Mouse (Mus musculus) liver, embryonic 14.5 days (tissue): ENCODE results near the gene Atp5j. TPM values are rescaled to one million over a fixed set of nuclear protein-coding genes. Genes with fewer than 3 reads are reported as not detected.

Experiments used
- ATAC-seq: fragments of 200-750 bp; cut with Nextera tagmentation; 2 replicates; pipeline ENCODE4 v1.8.0; 2017; ENCODE audit warnings: moderate number of reproducible peaks, mild to moderate bottlenecking, moderate library complexity; ENCODE audit not compliant: insufficient read depth
- DNase-seq, 3 experiments: peaks; one replicate each; pipeline ENCODE4 v3.0.0-alpha.2; 2012 to 2013; ENCODE audit warnings: low read depth in 3 of 3, low spot score in 3 of 3
- H3K27ac ChIP-seq: fragments of 300-500 bp; sonication (generic); 2 replicates; pipeline ENCODE4 v1.5.1; 2014; ENCODE audit warnings: moderate library complexity, mild to moderate bottlenecking, control low read depth, inconsistent platforms
- H3K27me3 ChIP-seq: fragments of 300-500 bp; sonication (generic); 2 replicates; pipeline ENCODE4 v1.6.1; 2014; ENCODE audit warnings: mild to moderate bottlenecking, low read length, moderate library complexity; ENCODE audit not compliant: control insufficient read depth, insufficient read depth
- H3K36me3 ChIP-seq: fragments of 300-500 bp; sonication (generic); replicated peaks from 2 replicates; pipeline ENCODE4 v1.6.1; 2014; ENCODE audit warnings: low read depth; ENCODE audit not compliant: control insufficient read depth, insufficient read depth
- H3K4me1 ChIP-seq, 2 experiments: fragments of 200-500 bp in 1 of 2; fragments of 300-500 bp in 1 of 2; sonication (generic) in 1 of 2; replicated peaks; 2 replicates each; pipeline ENCODE4 v1.6.1; 2012 to 2014; ENCODE audit warnings: antibody characterized with exemption in 1 of 2, inconsistent platforms in 1 of 2, low read length in 1 of 2; ENCODE audit not compliant: control insufficient read depth in 2 of 2, insufficient read depth in 2 of 2
- H3K4me2 ChIP-seq: fragments of 300-500 bp; sonication (generic); 2 replicates; pipeline ENCODE4 v1.6.1; 2014; ENCODE audit warnings: low read depth, mild to moderate bottlenecking, control low read depth, moderate library complexity
- H3K4me3 ChIP-seq, 2 experiments: fragments of 200-500 bp in 1 of 2; fragments of 300-500 bp in 1 of 2; sonication (generic) in 1 of 2; 2 replicates each; pipeline ENCODE4 v1.5.1; 2012 to 2014; ENCODE audit warnings: low read depth in 2 of 2, low read length in 2 of 2, mild to moderate bottlenecking in 2 of 2, control low read depth in 1 of 2, inconsistent platforms in 1 of 2, moderate library complexity in 1 of 2; ENCODE audit not compliant: insufficient read depth in 1 of 2
- H3K9ac ChIP-seq: fragments of 300-500 bp; sonication (generic); replicated peaks from 2 replicates; pipeline ENCODE4 v1.6.1; 2014; ENCODE audit warnings: mild to moderate bottlenecking, control low read depth, moderate library complexity
- H3K9me3 ChIP-seq: fragments of 300-500 bp; sonication (generic); 2 replicates; pipeline ENCODE4 v1.6.1; 2016; ENCODE audit warnings: low read length, mixed read lengths; ENCODE audit not compliant: control insufficient read depth
- CTCF ChIP-seq: IDR thresholded peaks from 2 replicates; pipeline ENCODE4 v1.5.1; 2016; ENCODE audit warnings: antibody characterized with exemption, low read depth, control low read depth
- EP300 ChIP-seq: IDR thresholded peaks from 2 replicates; pipeline ENCODE4 v1.6.1; 2016; ENCODE audit warnings: antibody characterized with exemption, low read depth
- WGBS: fragments of 180-500 bp; shearing (Covaris S2); extraction: QIAGEN DNeasy Blood & Tissue Kit; methylation state at CpG from one replicate; pipeline ENCODE4 v1.1.7; 2014; ENCODE audit not compliant: insufficient replicate concordance; 5-methylcytosine and 5-hydroxymethylcytosine counted together
- polyA plus RNA-seq, 2 experiments: library from polyadenylated mRNA; depleted of rRNA in 1 of 2; stranded (reverse) in 1 of 2; unstranded in 1 of 2; fragments of >200 nt; fragmentation: Nextera tagmentation in 1 of 2; extraction: Ambion mirVana in 1 of 2; gene quantifications; 2 replicates each; pipeline versions ENCODE4 v1.2.1 to v1.2.3; 2012 to 2014

The Atp5j gene
- 107 and 155 TPM in 2 replicates for polyA plus RNA-seq (2012; rRNA removed)
- 586 and 628 TPM in 2 replicates for polyA plus RNA-seq (2014; fragmentation: Nextera tagmentation; extraction: Ambion mirVana)

GRCm38 (mm10) chr16:84835441-84835822 lies at the start of gene Atp5j:
Atp5j (minus strand) TSS chr16:84835625.
- DNase-seq, result peak; percentile 31 to 43 (median 36)
- H3K4me1 ChIP-seq, result peaks cover 0 to 12% of the 10 kb centered on the region in 2 experiments; a peak in 3 of 4 replicates
- no peaks in the 10 kb centered on the region for H3K9me3 ChIP-seq
- H3K36me3 ChIP-seq, result peaks cover 8% of the 10 kb centered on the region
- 0% methylated on average over 56 of the region's 57 CpGs for WGBS
- H3K27ac ChIP-seq, result peak within 1 kb of the TSS; percentile 90
- H3K4me3 ChIP-seq, result peak within 1 kb of the TSS; percentile 77 to 99
- H3K27me3 ChIP-seq, result no peaks in the 10 kb centered on the region
- peak within 1 kb of the TSS; percentile 71 for H3K4me2 ChIP-seq
- no peak for TF ChIP-seq EP300
- ATAC-seq, result peak; percentile 24
- H3K9ac ChIP-seq, result peak within 1 kb of the TSS; percentile 96

GRCm38 (mm10) chr16:84884572-84884971 lies 49.1 kb upstream of the Atp5j start:
- ATAC-seq (no peak), DNase-seq (no peak)
- Histone ChIP-seq H3K4me1 (no peaks in the 10 kb centered on the region), H3K27me3 (no peaks in the 10 kb centered on the region), H3K9ac (no peak overlapping the region), H3K36me3 (no peaks in the 10 kb centered on the region), H3K27ac (no peak overlapping the region), H3K4me3 (no peak overlapping the region), H3K9me3 (no peaks in the 10 kb centered on the region), H3K4me2 (no peak overlapping the region)
- TF ChIP-seq CTCF, result no peak
- no peak for TF ChIP-seq EP300
- 73% methylated on average over 8 of the region's 8 CpGs for WGBS

GRCm38 (mm10) chr16:84881754-84882321 lies 46.4 kb upstream of the Atp5j start:
- TF ChIP-seq CTCF (no peak), EP300 (no peak)
- no peak overlapping the region for H3K27ac ChIP-seq
- no peaks in the 10 kb centered on the region for H3K4me1 ChIP-seq
- ATAC-seq, result no peak
- H3K9me3 ChIP-seq, result no peaks in the 10 kb centered on the region
- H3K36me3 ChIP-seq, result no peaks in the 10 kb centered on the region
- DNase-seq, result no peak
- H3K9ac ChIP-seq, result no peak overlapping the region
- no peak overlapping the region for H3K4me3 ChIP-seq
- whole genome bisulfite sequencing, result 57% methylated on average over 8 of the region's 8 CpGs
- no peak overlapping the region for H3K4me2 ChIP-seq
- no peaks in the 10 kb centered on the region for H3K27me3 ChIP-seq

- no peaks in the 10 kb centered on the region for H3K9me3 ChIP-seq
- H3K4me2 ChIP-seq, result no peak overlapping the region
- no peak overlapping the region for H3K27ac ChIP-seq
- no peak for TF ChIP-seq CTCF
- no peak for TF ChIP-seq EP300
- no peak for ATAC-seq
- no peak overlapping the region for H3K9ac ChIP-seq
- no peaks in the 10 kb centered on the region for H3K27me3 ChIP-seq
- H3K4me3 ChIP-seq, result no peak overlapping the region
- DNase-seq, result no peak
- no peaks in the 10 kb centered on the region for H3K36me3 ChIP-seq
- WGBS, result 66% methylated on average over 9 of the region's 9 CpGs
- H3K4me1 ChIP-seq, result no peaks in the 10 kb centered on the region
These were observed 45.7 kb upstream of the Atp5j start for GRCm38 (mm10) chr16:84881168-84881567.

- Histone ChIP-seq H3K4me1 (no peaks in the 10 kb centered on the region), H3K27me3 (no peaks in the 10 kb centered on the region), H3K27ac (no peak overlapping the region), H3K9ac (no peak overlapping the region), H3K4me3 (no peak overlapping the region), H3K9me3 (no peaks in the 10 kb centered on the region), H3K4me2 (no peak overlapping the region), H3K36me3 (no peaks in the 10 kb centered on the region)
- ATAC-seq (no peak), DNase-seq (peak; percentile 20 to 36 (median 30))
- no peak for TF ChIP-seq EP300
- peak; percentile 88 for TF ChIP-seq CTCF
- 24% methylated on average over 5 of the region's 5 CpGs for WGBS
These were observed 43.7 kb upstream of the Atp5j start for GRCm38 (mm10) chr16:84879146-84879545.
